Mouse (Mus musculus) embryonic facial prominence, embryonic 11.5 days (tissue): ENCODE measurements around the gene Asb6. TPM values are rescaled to one million over a fixed set of nuclear protein-coding genes. Genes with fewer than 3 reads are reported as not detected.

Experiments
- ATAC-seq: fragments of 200-750 bp; cut with Nextera tagmentation; replicated peaks from 2 replicates; pipeline ENCODE4 v1.8.0; 2017; ENCODE audit warnings: low read depth; ENCODE audit not compliant: insufficient number of reproducible peaks, low FRiP score, low TSS enrichment
- DNase-seq: peaks from one replicate; pipeline ENCODE4 v3.0.0-alpha.2; 2015; ENCODE audit warnings: low spot score
- H3K27ac ChIP-seq: fragments of 300-500 bp; sonication (generic); replicated peaks from 2 replicates; pipeline ENCODE4 v1.5.1; 2014; ENCODE audit warnings: mild to moderate bottlenecking, low read depth, low read length, control low read depth
- H3K27me3 ChIP-seq: fragments of 300-500 bp; sonication (generic); 2 replicates; pipeline ENCODE4 v1.6.1; 2014; ENCODE audit warnings: mild to moderate bottlenecking, low read length, moderate library complexity, mixed read lengths; ENCODE audit not compliant: control insufficient read depth, insufficient read depth
- H3K36me3 ChIP-seq: fragments of 300-500 bp; sonication (generic); replicated peaks from 2 replicates; pipeline ENCODE4 v1.6.1; 2014; ENCODE audit warnings: low read depth, mild to moderate bottlenecking, low read length, moderate library complexity, mixed read lengths; ENCODE audit not compliant: control insufficient read depth, insufficient read depth
- H3K4me1 ChIP-seq: fragments of 300-500 bp; sonication (generic); 2 replicates; pipeline ENCODE4 v1.6.1; 2014; ENCODE audit warnings: low read length, mixed read lengths; ENCODE audit not compliant: control insufficient read depth, insufficient read depth
- H3K4me2 ChIP-seq: fragments of 300-500 bp; sonication (generic); 2 replicates; pipeline ENCODE4 v1.6.1; 2014; ENCODE audit warnings: low read depth, mild to moderate bottlenecking, control low read depth, low read length, moderate library complexity
- H3K4me3 ChIP-seq: fragments of 300-500 bp; sonication (generic); 2 replicates; pipeline ENCODE4 v1.5.1; 2014; ENCODE audit warnings: low read depth, low read length, control low read depth
- H3K9ac ChIP-seq: fragments of 300-500 bp; sonication (generic); replicated peaks from 2 replicates; pipeline ENCODE4 v1.6.1; 2014; ENCODE audit warnings: mild to moderate bottlenecking, control low read depth, low read length
- H3K9me3 ChIP-seq: fragments of 300-500 bp; sonication (generic); replicated peaks from 2 replicates; pipeline ENCODE4 v1.6.1; 2016; ENCODE audit warnings: mild to moderate bottlenecking, low read length, inconsistent platforms, mixed read lengths; ENCODE audit not compliant: control insufficient read depth
- WGBS: fragments of 180-500 bp; shearing (Covaris S2); extraction: QIAGEN DNeasy Blood & Tissue Kit; methylation state at CpG from one replicate; pipeline ENCODE4 v1.1.7; 2014; 5-methylcytosine and 5-hydroxymethylcytosine counted together
- polyA plus RNA-seq: library from polyadenylated mRNA; unstranded; fragments of >200 nt; fragmentation: Nextera tagmentation; extraction: Ambion mirVana; gene quantifications from 2 replicates; pipeline ENCODE4 v1.2.1, GENCODE M21; 2014

Asb6 gene
- polyA plus RNA-seq, 1 experiment from 2014 or later: 27.6 TPM

GRCm38 (mm10) chr2:30829315-30829714 lies 818 bp downstream of the Asb6 start:
- no peak overlapping the region for H3K27ac ChIP-seq
- H3K4me2 ChIP-seq: no peak overlapping the region
- WGBS: 30% methylated on average over 5 of the region's 5 CpGs
- no peak overlapping the region for H3K9ac ChIP-seq
- no peaks in the 10 kb centered on the region for H3K9me3 ChIP-seq
- DNase-seq (no peak), ATAC-seq (no peak)
- H3K4me1 ChIP-seq: peaks cover 15% of the 10 kb centered on the region
- peaks cover 9% of the 10 kb centered on the region for H3K36me3 ChIP-seq
- H3K4me3 ChIP-seq: no peak overlapping the region
- no peaks in the 10 kb centered on the region for H3K27me3 ChIP-seq

GRCm38 (mm10) chr2:30827749-30828475 lies 2.2 kb downstream of the Asb6 start:
- Histone ChIP-seq H3K4me3 (peak overlapping the region; percentile 74), H3K9ac (peak overlapping the region; percentile 88), H3K4me2 (peak overlapping the region; percentile 62), H3K9me3 (no peaks in the 10 kb centered on the region), H3K27me3 (no peaks in the 10 kb centered on the region), H3K36me3 (peaks cover 18% of the 10 kb centered on the region), H3K27ac (peak overlapping the region; percentile 42), H3K4me1 (peaks cover 11% of the 10 kb centered on the region)
- under 1% methylated on average over 63 of the region's 63 CpGs for WGBS
- ATAC-seq: peak; percentile 45
- peak; percentile 95 for DNase-seq

- H3K4me2 ChIP-seq: peak overlapping the region; percentile 62
- peak; percentile 70 for DNase-seq
These were observed 3.0 kb downstream of the Asb6 start for GRCm38 (mm10) chr2:30826825-30827748.

GRCm38 (mm10) chr2:30823385-30824153 lies 6.6 kb downstream of the Asb6 start:
- no peak overlapping the region for H3K4me2 ChIP-seq
- no peak overlapping the region for H3K27ac ChIP-seq
- no peak for DNase-seq
- peaks cover 10% of the 10 kb centered on the region for H3K4me1 ChIP-seq
- H3K27me3 ChIP-seq: no peaks in the 10 kb centered on the region
- no peak overlapping the region for H3K4me3 ChIP-seq
- H3K9ac ChIP-seq: no peak overlapping the region
- H3K9me3 ChIP-seq: no peaks in the 10 kb centered on the region
- no peak for ATAC-seq
- H3K36me3 ChIP-seq: peaks cover 30% of the 10 kb centered on the region
- WGBS: 80% methylated on average over 13 of the region's 13 CpGs

More at GRCm38 (mm10) chr2:30826825-30827748, 3.0 kb downstream of the Asb6 start:
- Histone ChIP-seq H3K4me3 (peak overlapping the region; percentile 74), H3K4me1 (peaks cover 11% of the 10 kb centered on the region), H3K27ac (peak overlapping the region; percentile 42), H3K36me3 (peaks cover 26% of the 10 kb centered on the region), H3K9me3 (no peaks in the 10 kb centered on the region), H3K9ac (peak overlapping the region; percentile 88), H3K27me3 (no peaks in the 10 kb centered on the region)
- no peak for ATAC-seq
- 37% methylated on average over 26 of the region's 26 CpGs for WGBS

GRCm38 (mm10) chr2:30822460-30822859 lies 7.7 kb downstream of the Asb6 start:
- Histone ChIP-seq H3K36me3 (peaks cover 30% of the 10 kb centered on the region), H3K27ac (no peak overlapping the region), H3K9ac (no peak overlapping the region), H3K4me2 (no peak overlapping the region), H3K9me3 (no peaks in the 10 kb centered on the region), H3K27me3 (no peaks in the 10 kb centered on the region), H3K4me3 (no peak overlapping the region), H3K4me1 (peaks cover 7% of the 10 kb centered on the region)
- 0 out of 2 replicates have a peak, but pooled peaks have one; percentile 8 for ATAC-seq
- no peak for DNase-seq
- WGBS: 87% methylated on average over 8 of the region's 8 CpGs

GRCm38 (mm10) chr2:30821073-30821472 lies 9.1 kb downstream of the Asb6 start:
- WGBS: 96% methylated on average over 3 of the region's 3 CpGs
- Histone ChIP-seq H3K36me3 (peaks cover 33% of the 10 kb centered on the region), H3K9me3 (no peaks in the 10 kb centered on the region)

GRCm38 (mm10) chr2:30819873-30820272 lies 10.3 kb downstream of the Asb6 start:
- no peaks in the 10 kb centered on the region for H3K4me1 ChIP-seq
- no peak for ATAC-seq

More at GRCm38 (mm10) chr2:30821073-30821472, 9.1 kb downstream of the Asb6 start:
- H3K4me2 ChIP-seq: no peak overlapping the region
- no peak overlapping the region for H3K27ac ChIP-seq
- DNase-seq (no peak), ATAC-seq (no peak)
- no peaks in the 10 kb centered on the region for H3K4me1 ChIP-seq
- H3K9ac ChIP-seq: no peak overlapping the region
- H3K4me3 ChIP-seq: no peak overlapping the region
- H3K27me3 ChIP-seq: no peaks in the 10 kb centered on the region

More at GRCm38 (mm10) chr2:30819873-30820272, 10.3 kb downstream of the Asb6 start:
- Histone ChIP-seq H3K4me2 (no peak overlapping the region), H3K9me3 (no peaks in the 10 kb centered on the region), H3K27me3 (no peaks in the 10 kb centered on the region), H3K27ac (no peak overlapping the region), H3K9ac (no peak overlapping the region), H3K4me3 (no peak overlapping the region), H3K36me3 (peaks cover 29% of the 10 kb centered on the region)
- WGBS: 91% methylated on average over 5 of the region's 5 CpGs
- DNase-seq: no peak
